Mouse (Mus musculus) retina, postnatal 7 days (tissue): ENCODE measurements around the gene Gm8947.
A peak's percentile ranks its signal among the peaks of the same experiment; 100 is the strongest.
"Not testable (repeated sequence)": the region's sequence is repeated elsewhere in the genome, so short reads cannot be mapped to it uniquely, and the experiment has no call there.

ENCODE experiments used
- DNase-seq: peaks from one replicate; pipeline ENCODE4 v3.0.0-alpha.2; 2012; ENCODE audit warnings: low read depth, low spot score

Gene Gm8947

GRCm38 (mm10) chr1:151192075-151192474, at the start of gene Gm8947:
Gm8947 (plus strand) TSS chr1:151192376.
- DNase-seq: not testable (repeated sequence)

GRCm38 (mm10) chr1:151144471-151145146, 47.6 kb upstream of the Gm8947 start:
- DNase-seq: no peak

DNA sequence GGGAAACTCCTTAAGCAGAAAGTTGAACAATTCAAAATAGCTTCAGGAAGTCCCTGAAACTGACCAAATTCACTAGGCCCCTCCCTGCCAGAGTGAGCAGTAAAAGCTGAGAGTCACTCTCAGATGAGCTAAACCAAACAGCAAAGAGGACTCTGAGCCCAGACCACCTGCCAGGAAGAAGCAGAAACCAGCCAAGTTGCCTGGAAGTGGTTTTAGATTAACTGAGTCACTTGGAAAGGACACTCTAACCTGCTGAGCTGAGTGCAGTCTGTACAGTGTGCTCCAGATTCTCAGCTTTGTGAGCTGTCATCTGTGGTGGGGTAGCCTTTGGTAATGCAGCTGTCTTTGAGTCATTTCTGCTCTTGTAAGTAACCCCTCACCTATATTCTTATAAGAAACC, 44.4 kb upstream of the Gm8947 start:
- no peak for DNase-seq

DNA sequence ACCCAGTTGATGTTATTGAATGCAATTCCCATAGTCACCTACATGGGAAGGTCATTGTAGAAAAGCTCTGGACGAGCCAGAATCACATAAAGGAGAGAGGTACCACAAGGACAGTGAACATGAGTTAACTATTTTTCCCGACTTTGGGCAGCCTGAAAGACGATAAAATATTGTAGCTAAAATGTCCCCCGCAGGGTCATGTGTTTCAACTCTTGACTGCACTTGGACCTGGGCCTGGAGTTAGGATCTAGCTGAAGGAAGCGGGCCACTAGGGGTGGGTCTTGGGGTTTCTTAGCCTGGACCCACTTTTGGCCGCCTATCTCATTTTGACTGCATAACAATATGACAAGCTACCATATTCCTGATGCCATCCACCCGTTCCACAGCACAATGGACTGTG, 42.0 kb upstream of the Gm8947 start:
- no peak for DNase-seq

GRCm38 (mm10) chr1:151151089-151151488, 41.1 kb upstream of the Gm8947 start:
- no peak for DNase-seq

DNA sequence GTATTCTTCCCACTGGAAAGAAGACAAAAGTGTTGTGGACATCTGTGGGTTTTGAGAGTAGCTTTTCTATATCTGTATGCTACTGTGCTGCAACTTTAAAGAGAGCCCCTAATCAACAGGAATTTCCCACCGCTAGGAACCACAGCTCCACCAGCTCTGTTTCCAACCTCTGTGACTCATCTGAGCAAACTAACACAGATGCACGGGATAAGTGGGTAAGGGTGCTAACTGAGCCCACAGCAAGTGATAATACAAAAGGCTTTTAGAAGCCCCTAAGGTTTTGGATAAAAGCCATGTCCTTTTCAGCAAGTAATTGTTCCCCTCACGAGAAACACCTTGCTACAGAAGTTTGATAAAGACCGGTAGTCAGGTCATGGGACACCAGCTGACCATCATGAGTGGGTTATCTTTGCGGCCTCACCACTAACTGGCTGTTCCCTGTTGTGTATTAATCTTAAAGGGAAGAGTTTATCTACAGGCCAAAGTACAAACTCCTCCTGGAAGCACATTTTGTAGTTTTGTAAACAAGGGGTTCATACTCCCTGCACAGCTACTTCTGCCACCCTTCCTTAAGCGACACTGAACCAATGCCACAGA, 39.0 kb upstream of the Gm8947 start:
- DNase-seq: no peak

- DNase-seq: not testable (repeated sequence)
Observed at GRCm38 (mm10) chr1:151154131-151154530, 38.0 kb upstream of the Gm8947 start.

GRCm38 (mm10) chr1:151156129-151156528, 36.0 kb upstream of the Gm8947 start:
- DNase-seq: no peak

- no peak for DNase-seq
Observed at GRCm38 (mm10) chr1:151156777-151157632, 35.2 kb upstream of the Gm8947 start.

GRCm38 (mm10) chr1:151157963-151158856, 34.0 kb upstream of the Gm8947 start:
- peak; percentile 29 for DNase-seq

- no peak for DNase-seq
Observed at GRCm38 (mm10) chr1:151158857-151159510, 33.2 kb upstream of the Gm8947 start.

DNA sequence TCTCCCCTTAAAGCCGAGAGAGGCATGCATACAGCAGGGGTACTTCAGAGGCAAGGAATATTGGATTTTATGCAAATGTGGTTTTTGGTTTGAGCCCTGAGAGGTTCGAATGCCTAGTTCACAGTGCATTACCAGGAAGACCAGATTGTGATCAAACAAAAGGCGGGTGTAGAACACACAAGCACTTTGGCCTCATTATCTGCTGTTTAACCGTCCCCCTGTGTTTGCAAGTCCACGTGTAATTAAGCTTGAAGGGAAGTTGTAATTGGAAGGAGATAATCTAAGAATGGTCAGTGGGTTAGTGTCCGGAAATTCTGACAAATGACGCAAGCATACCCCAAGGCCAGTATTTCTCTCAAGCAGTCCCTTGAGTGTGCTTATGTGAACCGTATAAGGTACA, 26.1 kb upstream of the Gm8947 start:
- no peak for DNase-seq

DNA sequence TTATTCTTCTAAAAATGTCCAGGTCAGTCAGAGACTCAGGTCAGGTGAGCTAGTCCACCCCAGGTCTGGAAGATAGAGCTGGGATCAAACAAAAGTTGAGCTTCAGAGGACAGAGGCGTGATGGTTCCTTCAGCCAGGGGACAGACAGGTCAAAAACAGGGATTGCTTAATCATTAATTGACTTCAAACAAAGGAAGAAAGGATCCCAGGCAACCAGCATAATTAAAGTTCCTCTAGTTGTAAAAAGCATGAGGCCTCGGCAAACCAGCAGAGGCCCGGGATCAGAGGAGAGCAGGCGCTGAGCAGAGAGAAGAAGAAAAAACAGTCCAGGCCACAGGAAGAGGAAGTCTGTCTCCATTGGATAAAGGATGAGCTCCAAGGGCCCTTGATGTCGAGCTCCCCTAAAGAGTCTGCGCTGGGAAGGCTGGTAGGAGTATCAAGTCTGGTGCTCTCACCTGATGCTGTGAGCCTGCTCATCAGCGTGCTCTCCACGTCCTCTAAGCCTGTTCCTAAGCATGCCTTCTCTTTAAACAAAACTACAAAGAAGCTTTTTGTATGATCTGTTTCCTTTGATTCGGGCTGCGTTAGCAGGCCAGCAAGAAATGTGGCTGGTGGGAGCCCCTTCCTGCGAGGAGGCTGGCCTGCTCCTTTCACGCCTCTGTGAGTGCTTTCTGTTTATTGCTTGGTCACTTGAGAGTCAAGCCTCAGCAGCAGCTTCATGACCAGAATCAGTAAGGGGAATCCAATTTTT, 24.7 kb upstream of the Gm8947 start:
- no peak for DNase-seq

DNA sequence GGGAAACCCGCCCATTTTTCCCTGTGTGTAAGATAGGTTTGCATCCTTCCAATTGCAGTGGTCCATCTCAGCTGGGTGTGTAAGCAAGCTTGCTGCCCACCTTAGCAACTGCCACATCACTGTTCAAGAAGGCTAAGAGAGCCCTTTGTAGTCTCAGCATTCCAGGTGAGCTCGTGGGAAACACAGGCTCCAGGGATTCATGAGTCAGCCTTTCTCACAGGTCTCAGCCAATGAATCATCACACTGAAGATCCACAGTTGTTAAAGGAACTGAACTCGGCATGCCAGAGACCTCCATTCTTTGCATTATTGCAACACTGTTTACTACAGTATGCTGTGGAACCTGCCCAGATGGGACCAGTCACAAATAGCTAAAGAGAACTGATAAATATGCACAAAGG, 23.5 kb upstream of the Gm8947 start:
- DNase-seq: no peak

- DNase-seq: no peak
Observed at GRCm38 (mm10) chr1:151171572-151172461, 20.4 kb upstream of the Gm8947 start.

DNA sequence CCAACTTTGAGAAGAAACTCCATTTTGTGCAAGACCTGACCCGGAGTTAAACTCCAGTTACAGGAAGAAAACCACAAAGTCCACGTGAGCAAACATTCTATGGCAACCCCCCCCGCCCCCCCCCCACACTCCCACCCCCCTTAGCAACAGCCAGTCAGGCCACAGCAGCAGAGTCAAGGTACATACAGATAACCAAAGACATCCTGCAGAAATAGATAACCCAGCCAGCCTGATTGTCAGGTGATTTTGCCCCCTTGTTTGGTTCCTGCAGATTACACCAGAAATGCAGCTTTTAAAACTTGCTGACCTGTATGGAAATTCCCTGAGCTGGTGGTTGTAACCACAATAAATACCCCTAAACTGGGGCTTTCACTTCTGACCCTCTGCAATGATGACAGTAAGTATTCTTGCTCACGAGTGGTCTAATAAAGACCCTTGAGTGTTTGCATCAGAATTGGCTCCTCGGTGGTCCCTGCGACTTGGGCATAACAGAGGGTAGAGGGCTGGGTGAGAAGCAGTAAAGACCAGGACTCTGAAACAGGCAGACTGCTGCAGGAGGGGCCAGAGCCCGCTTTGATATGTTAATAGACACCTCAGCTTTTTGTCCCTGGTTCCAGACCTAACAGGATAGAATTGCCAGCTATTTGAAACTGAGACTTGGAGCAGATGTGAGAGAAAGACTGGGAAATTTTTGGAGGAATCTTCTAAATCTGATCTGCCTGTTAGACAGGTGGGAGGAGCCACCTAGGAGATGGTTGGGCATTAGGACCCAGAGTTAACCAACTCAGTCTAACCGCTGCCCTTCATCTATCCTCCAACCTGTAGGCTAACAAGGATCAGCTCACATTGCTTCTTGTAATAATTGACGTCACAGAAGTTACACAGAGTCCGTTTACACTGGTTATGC, 14.9 kb upstream of the Gm8947 start:
- DNase-seq: no peak

DNA sequence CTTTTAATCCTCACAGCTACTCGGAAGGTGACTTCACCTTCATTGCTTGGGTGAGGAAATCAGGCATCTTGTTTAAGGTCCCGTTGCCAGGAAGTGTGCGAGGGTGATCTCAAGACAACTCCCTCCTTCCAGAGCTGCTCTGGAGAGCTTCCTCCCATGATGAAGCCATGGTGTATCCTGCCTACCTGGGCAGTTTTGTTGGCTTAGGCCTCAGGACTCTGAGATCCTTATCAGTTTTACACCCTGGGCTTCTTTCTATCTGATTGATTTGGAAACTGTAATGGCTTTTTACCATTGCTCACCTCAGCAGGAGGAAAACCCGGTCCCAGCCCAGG, 14.3 kb upstream of the Gm8947 start:
- DNase-seq: no peak

GRCm38 (mm10) chr1:151178505-151179083, 13.6 kb upstream of the Gm8947 start:
- DNase-seq: no peak
